Mouse (Mus musculus): ENCODE measurements around the gene Lmo1. TPM values are rescaled to one million over a fixed set of nuclear protein-coding genes. Genes with fewer than 3 reads are reported as not detected.
"Not testable (repeated sequence)": the region's sequence is repeated elsewhere in the genome, so short reads cannot be mapped to it uniquely, and the experiment has no call there.

Gene Lmo1
- polyA plus RNA-seq, 1 experiment from 2014 or later, result 37.6 TPM

DNA sequence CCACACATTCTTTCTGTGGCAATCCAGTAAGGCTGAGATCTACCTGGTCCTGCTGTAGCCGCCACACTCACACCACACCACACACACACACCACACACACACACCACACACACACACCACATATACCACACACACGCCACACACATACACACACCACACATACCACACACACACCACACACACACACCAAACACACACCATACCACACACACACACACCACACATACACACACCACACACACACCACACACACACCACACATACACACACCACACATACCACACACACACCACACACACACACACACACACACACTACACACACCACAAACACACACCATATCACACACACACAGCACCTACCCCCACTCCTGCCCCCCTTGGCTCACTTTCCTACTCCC, 83.7 kb downstream of the Lmo1 start:
- not testable (repeated sequence) for H3K4me3 ChIP-seq; H3K36me3 ChIP-seq; H3K27me3 ChIP-seq (ENCODE audit: insufficient read depth, poor library complexity, severe bottlenecking); H3K9me3 ChIP-seq; H3K27ac ChIP-seq; DNase-seq (ENCODE audit: low spot score); H3K4me1 ChIP-seq (replicated peaks)
- WGBS, result no CpG with 5 or more reads among the region's 2 CpGs

Other genes with a start within 250 kb of the Lmo1 start
- gene Nlrp10, start 245.0 kb downstream of the Lmo1 start, polyA plus RNA-seq (2016; fragmentation: Nextera tagmentation; extraction: Ambion mirVana), result 0.15 TPM in 1 of 2 replicates, not detected in the other
- gene Eif3f, start 240.8 kb downstream of the Lmo1 start, polyA plus RNA-seq (2016; fragmentation: Nextera tagmentation; extraction: Ambion mirVana), result 77.2 and 84.5 TPM in 2 replicates
- 5.7 and 11.0 TPM in 2 replicates for gene Tub, start 224.9 kb downstream of the Lmo1 start, polyA plus RNA-seq (2016; fragmentation: Nextera tagmentation; extraction: Ambion mirVana)
- 17.3 and 17.6 TPM in 2 replicates for gene Ric3, start 91.9 kb downstream of the Lmo1 start, polyA plus RNA-seq (2016; fragmentation: Nextera tagmentation; extraction: Ambion mirVana)

All from hindbrain, embryonic 10.5 days (tissue).